Mouse (Mus musculus) liver, adult 2 months (tissue): Measurements from ENCODE around the gene E130308A19Rik.

ENCODE experiments used
- CTCF ChIP-seq: fragments of 200-500 bp; IDR thresholded peaks from 2 replicates; pipeline ENCODE4 v1.5.1; 2011; ENCODE audit warnings: low read depth, low read length, control low read depth
- POLR2A ChIP-seq: fragments of 200-500 bp; IDR thresholded peaks from 2 replicates; pipeline ENCODE4 v1.6.1; 2011; ENCODE audit warnings: low read length, control low read depth; ENCODE audit not compliant: insufficient read depth; ENCODE audit errors: extremely low read depth

- TF ChIP-seq CTCF = no peak
- no peak for TF ChIP-seq POLR2A
Measured at GRCm38 (mm10) chr4:59663451-59663850, 37.4 kb downstream of the E130308A19Rik start.
